Mouse (Mus musculus) kidney, adult 2 months (tissue): ENCODE data around the gene Spdef.

Experiments used
- CTCF ChIP-seq: fragments of 200-500 bp; conservative IDR thresholded peaks from 2 replicates; pipeline ENCODE4 v1.5.1; 2011; ENCODE audit warnings: low read depth, mild to moderate bottlenecking, control low read depth, low read length, moderate library complexity, mixed read lengths; ENCODE audit not compliant: insufficient read depth, insufficient read length
- POLR2A ChIP-seq: fragments of 200-500 bp; IDR thresholded peaks from one replicate; pipeline ENCODE4 v1.6.1; 2011; ENCODE audit warnings: low read depth, low read length, control low read depth

GRCm38 (mm10) chr17:27684886-27685549, 43.7 kb downstream of the Spdef start:
- TF ChIP-seq CTCF (peak; percentile 43), POLR2A (no peak)
